16 mouse cellular contexts compared by ENCODE assay signal in the genomic region with DNA sequence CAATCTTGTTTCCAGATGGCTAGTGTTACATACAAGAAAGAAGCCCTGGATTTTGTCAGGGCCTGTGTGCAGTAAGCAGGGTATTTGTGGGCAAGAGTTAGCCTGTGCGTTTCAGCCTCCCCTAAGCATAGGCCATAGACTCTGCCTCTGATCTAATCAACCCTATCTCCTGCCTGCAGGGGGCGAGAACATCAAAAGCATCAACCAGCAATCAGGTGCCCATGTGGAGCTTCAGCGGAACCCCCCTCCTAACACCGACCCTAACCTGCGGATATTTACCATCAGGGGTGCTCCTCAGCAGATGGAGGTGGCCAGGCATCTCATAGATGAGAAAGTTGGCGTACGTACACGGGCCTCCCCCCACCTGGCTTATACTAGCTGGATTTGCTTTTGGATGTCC. TPM values are rescaled to one million over a fixed set of nuclear protein-coding genes. Genes with fewer than 3 reads are reported as not detected.
DNase-seq lines count a peak whose midpoint lies in the region; ATAC-seq and TF ChIP-seq lines count a peak whose summit lies in the region.
"Had no signal": no experiment of that assay in that cellular context is flagged by ENCODE, and none has a peak within 500 bp of the region (broad histone marks: within the 10 kb centered on the region; RNA-seq: fewer than 3 reads in every experiment).

No protein-coding gene starts in this region.

- peak; percentile 51 for TF ChIP-seq CTCF in midbrain, postnatal 0 days (IDR thresholded peaks at IDR 0.05)

- peaks cover 67% of the 10 kb centered on the region for H3K27me3 ChIP-seq in hindbrain, embryonic 11.5 days (ENCODE audit: control insufficient read depth, insufficient read depth, low read length)
- peaks cover 84% of the 10 kb centered on the region for H3K27me3 ChIP-seq in hindbrain, embryonic 13.5 days
- no peaks in the 10 kb centered on the region for H3K27me3 ChIP-seq in midbrain, postnatal 0 days (ENCODE audit: insufficient read depth, low read length)
- H3K27me3 ChIP-seq in midbrain, embryonic 15.5 days (replicated peaks): no peaks in the 10 kb centered on the region
- H3K27me3 ChIP-seq: intestine, embryonic 15.5 days; lung, embryonic 15.5 days had no signal

- no peak overlapping the region for H3K9ac ChIP-seq in hindbrain, embryonic 11.5 days (ENCODE audit: low read depth, low read length)
- H3K9ac ChIP-seq in hindbrain, embryonic 13.5 days: no peak overlapping the region
- no peak overlapping the region for H3K9ac ChIP-seq in midbrain, postnatal 0 days (replicated peaks; ENCODE audit: low read length, poor library complexity, severe bottlenecking)
- H3K9ac ChIP-seq in midbrain, embryonic 15.5 days: no peak overlapping the region
- H3K9ac ChIP-seq: intestine, embryonic 15.5 days; lung, embryonic 15.5 days; midbrain, embryonic 12.5 days had no signal

- H3K4me3 ChIP-seq in hindbrain, embryonic 11.5 days (ENCODE audit: low read depth, low read length): no peak overlapping the region
- no peak overlapping the region for H3K4me3 ChIP-seq in hindbrain, embryonic 13.5 days
- H3K4me3 ChIP-seq in midbrain, postnatal 0 days (ENCODE audit: low read depth, low read length): no peak overlapping the region
- H3K4me3 ChIP-seq in midbrain, embryonic 15.5 days: no peak overlapping the region
- H3K4me3 ChIP-seq: intestine, embryonic 15.5 days; lung, embryonic 15.5 days; midbrain, embryonic 12.5 days had no signal

- peaks cover 21% of the 10 kb centered on the region for H3K36me3 ChIP-seq in hindbrain, embryonic 11.5 days (ENCODE audit: control insufficient read depth, insufficient read depth, low read length)
- H3K36me3 ChIP-seq in hindbrain, embryonic 13.5 days: peaks cover 90% of the 10 kb centered on the region
- H3K36me3 ChIP-seq in midbrain, postnatal 0 days (ENCODE audit: insufficient read depth, low read length): peaks cover 84% of the 10 kb centered on the region
- peaks cover 55% of the 10 kb centered on the region for H3K36me3 ChIP-seq in midbrain, embryonic 15.5 days (replicated peaks)

- no peak for ATAC-seq in hindbrain, embryonic 11.5 days (ENCODE audit: low FRiP score)
- ATAC-seq in hindbrain, embryonic 13.5 days (ENCODE audit: low FRiP score): no peak
- no peak for ATAC-seq in midbrain, postnatal 0 days (ENCODE audit: low FRiP score)
- ATAC-seq in midbrain, embryonic 15.5 days (replicated peaks): no peak
- ATAC-seq: intestine, embryonic 15.5 days had no signal

- H3K27ac ChIP-seq in hindbrain, embryonic 11.5 days (ENCODE audit: low read depth, low read length): no peak overlapping the region
- H3K27ac ChIP-seq in hindbrain, embryonic 13.5 days: no peak overlapping the region
- no peak overlapping the region for H3K27ac ChIP-seq in midbrain, postnatal 0 days (ENCODE audit: low read depth, low read length)
- no peak overlapping the region for H3K27ac ChIP-seq in midbrain, embryonic 15.5 days
- H3K27ac ChIP-seq: intestine, embryonic 15.5 days; lung, embryonic 15.5 days; midbrain, embryonic 12.5 days had no signal

- H3K9me3 ChIP-seq in hindbrain, embryonic 11.5 days (ENCODE audit: control insufficient read depth, low read length): no peaks in the 10 kb centered on the region
- no peaks in the 10 kb centered on the region for H3K9me3 ChIP-seq in hindbrain, embryonic 13.5 days
- no peaks in the 10 kb centered on the region for H3K9me3 ChIP-seq in midbrain, postnatal 0 days (ENCODE audit: low read length)
- H3K9me3 ChIP-seq in midbrain, embryonic 15.5 days: no peaks in the 10 kb centered on the region
- H3K9me3 ChIP-seq: G1E; intestine, embryonic 15.5 days; lung, embryonic 15.5 days; midbrain, embryonic 12.5 days had no signal

- no peak overlapping the region for H3K4me2 ChIP-seq in hindbrain, embryonic 11.5 days (replicated peaks; ENCODE audit: low read depth, low read length)
- H3K4me2 ChIP-seq in hindbrain, embryonic 13.5 days: no peak overlapping the region
- no peak overlapping the region for H3K4me2 ChIP-seq in midbrain, postnatal 0 days (ENCODE audit: low read depth, low read length, poor library complexity, severe bottlenecking)
- H3K4me2 ChIP-seq in midbrain, embryonic 15.5 days: no peak overlapping the region
- H3K4me2 ChIP-seq: intestine, embryonic 15.5 days; lung, embryonic 15.5 days; midbrain, embryonic 12.5 days had no signal

- H3K4me1 ChIP-seq in hindbrain, embryonic 11.5 days (replicated peaks; ENCODE audit: control insufficient read depth, insufficient read depth, low read length): peaks cover 5% of the 10 kb centered on the region; the same call in 1 of the 2 replicates
- H3K4me1 ChIP-seq in hindbrain, embryonic 13.5 days (replicated peaks): peaks cover 33% of the 10 kb centered on the region
- H3K4me1 ChIP-seq in midbrain, postnatal 0 days (ENCODE audit: insufficient read depth, low read length): no peaks in the 10 kb centered on the region
- peaks cover 5% of the 10 kb centered on the region; the same call in 1 of the 2 replicates for H3K4me1 ChIP-seq in midbrain, embryonic 15.5 days
- H3K4me1 ChIP-seq: intestine, embryonic 15.5 days; lung, embryonic 15.5 days had no signal

- peak; percentile 24 for DNase-seq in hindbrain, embryonic 11.5 days (ENCODE audit: low spot score)
- no peak for DNase-seq in midbrain, postnatal 0 days (ENCODE audit: low spot score)
- peak; percentile 43 for DNase-seq in ZHBTc4 (ENCODE audit: low read depth, low spot score)
- DNase-seq in spleen, postnatal 10 days (ENCODE audit: low spot score in 2 of 2): no peak
- DNase-seq in cerebellum, adult 8-10 months: no peak
- DNase-seq: cerebellum, postnatal 36 days; gastrocnemius, postnatal 36 days; layer of hippocampus, adult 9-11 months had no signal

- 79% methylated on average over 8 of the region's 8 CpGs for WGBS in hindbrain, embryonic 11.5 days
- 80% methylated on average over 8 of the region's 8 CpGs for WGBS in hindbrain, embryonic 13.5 days
- 74% methylated on average over 8 of the region's 8 CpGs for WGBS in midbrain, postnatal 0 days
- WGBS in midbrain, embryonic 15.5 days: 77% methylated on average over 8 of the region's 8 CpGs

RNA-seq across cellular contexts. Expression of gene Prdm12, which starts 28.4 kb away (rescaled TPM):
- polyA plus RNA-seq in hindbrain, embryonic 11.5 days (2014; fragmentation: Nextera tagmentation; extraction: Ambion mirVana): 4.0 and 6.7 TPM in 2 replicates
- polyA plus RNA-seq in hindbrain, embryonic 13.5 days (2015; fragmentation: Nextera tagmentation; extraction: Ambion mirVana): 2.2 and 4.0 TPM in 2 replicates
- total RNA-seq in midbrain, postnatal 0 days (2014; rRNA removed): 0.99 and 1.4 TPM in 2 replicates
- 1.9 and 2.4 TPM in 2 replicates for polyA plus RNA-seq in midbrain, postnatal 0 days (2015; fragmentation: Nextera tagmentation; extraction: Ambion mirVana)
- polyA plus RNA-seq in midbrain, embryonic 15.5 days (2015; fragmentation: Nextera tagmentation; extraction: Ambion mirVana): 5.4 and 5.9 TPM in 2 replicates
- total RNA-seq: adrenal gland, adult 18-20 months; gastrocnemius, postnatal 36 days had no signal
- polyA plus RNA-seq: G1E; heart, embryonic 16.5 days had no signal

RNA-seq across cellular contexts. Expression of gene Fubp3, which starts 38.9 kb away (rescaled TPM):
- polyA plus RNA-seq in hindbrain, embryonic 11.5 days (2014; fragmentation: Nextera tagmentation; extraction: Ambion mirVana): 82.7 and 86.9 TPM in 2 replicates
- polyA plus RNA-seq in hindbrain, embryonic 13.5 days (2015; fragmentation: Nextera tagmentation; extraction: Ambion mirVana): 59.2 and 62.7 TPM in 2 replicates
- total RNA-seq in midbrain, postnatal 0 days (2014; rRNA removed): 25.3 and 37.0 TPM in 2 replicates
- polyA plus RNA-seq in midbrain, postnatal 0 days (2015; fragmentation: Nextera tagmentation; extraction: Ambion mirVana): 42.0 and 43.0 TPM in 2 replicates
- 46.2 and 47.4 TPM in 2 replicates for polyA plus RNA-seq in midbrain, embryonic 15.5 days (2015; fragmentation: Nextera tagmentation; extraction: Ambion mirVana)

RNA-seq across cellular contexts. Expression of gene Exosc2, which starts 59.1 kb away (rescaled TPM):
- 50.8 and 56.6 TPM in 2 replicates for polyA plus RNA-seq in hindbrain, embryonic 11.5 days (2014; fragmentation: Nextera tagmentation; extraction: Ambion mirVana)
- polyA plus RNA-seq in hindbrain, embryonic 13.5 days (2015; fragmentation: Nextera tagmentation; extraction: Ambion mirVana): 41.3 and 43.4 TPM in 2 replicates
- total RNA-seq in midbrain, postnatal 0 days (2014; rRNA removed): 26.7 and 27.4 TPM in 2 replicates
- polyA plus RNA-seq in midbrain, postnatal 0 days (2015; fragmentation: Nextera tagmentation; extraction: Ambion mirVana): 32.2 and 36.8 TPM in 2 replicates
- 40.3 and 46.0 TPM in 2 replicates for polyA plus RNA-seq in midbrain, embryonic 15.5 days (2015; fragmentation: Nextera tagmentation; extraction: Ambion mirVana)

Comparison
In these comparisons a context has a peak if more than half of its experiments do, and no peak if none do; other contexts are left out.
1. DNase-seq: peak in hindbrain, embryonic 11.5 days (single experiment) and ZHBTc4 (single experiment); none in midbrain, postnatal 0 days (single experiment), spleen, postnatal 10 days (0 of 2) and cerebellum, adult 8-10 months (single experiment).